Mouse (Mus musculus) C2C12 (cell line): ENCODE data around the gene E2f4.

Source experiments
- CEBPB ChIP-seq: IDR thresholded peaks from one replicate; pipeline ENCODE4 v1.6.1; 2011; ENCODE audit warnings: low read depth, mild to moderate bottlenecking, control low read depth, moderate library complexity
- CTCF ChIP-seq: IDR thresholded peaks from one replicate; pipeline ENCODE4 v1.5.1; 2011; ENCODE audit not compliant: control insufficient read depth, insufficient read depth, insufficient read length
- MYOD1 ChIP-seq: IDR thresholded peaks from one replicate; pipeline ENCODE4 v1.6.1; 2011; ENCODE audit warnings: low read depth; ENCODE audit not compliant: control insufficient read depth, insufficient read length
- USF1 ChIP-seq: IDR thresholded peaks from one replicate; pipeline ENCODE4 v1.6.1; 2011; ENCODE audit warnings: low read depth, mild to moderate bottlenecking, control low read depth, moderate library complexity

GRCm38 (mm10) chr8:105354549-105354948 lies 57.1 kb downstream of the E2f4 start:
- TF ChIP-seq CTCF (no peak), CEBPB (no peak), MYOD1 (no peak), USF1 (no peak)
